Mouse (Mus musculus) adipocyte (in vitro differentiated cells): ENCODE measurements around the gene B230307C23Rik.
"Not testable (repeated sequence)": the region's sequence is repeated elsewhere in the genome, so short reads cannot be mapped to it uniquely, and the experiment has no call there.

Source experiments
- DNase-seq: peaks from one replicate; pipeline ENCODE4 v3.0.0-alpha.2; 2016; ENCODE audit warnings: low spot score

B230307C23Rik gene

DNA sequence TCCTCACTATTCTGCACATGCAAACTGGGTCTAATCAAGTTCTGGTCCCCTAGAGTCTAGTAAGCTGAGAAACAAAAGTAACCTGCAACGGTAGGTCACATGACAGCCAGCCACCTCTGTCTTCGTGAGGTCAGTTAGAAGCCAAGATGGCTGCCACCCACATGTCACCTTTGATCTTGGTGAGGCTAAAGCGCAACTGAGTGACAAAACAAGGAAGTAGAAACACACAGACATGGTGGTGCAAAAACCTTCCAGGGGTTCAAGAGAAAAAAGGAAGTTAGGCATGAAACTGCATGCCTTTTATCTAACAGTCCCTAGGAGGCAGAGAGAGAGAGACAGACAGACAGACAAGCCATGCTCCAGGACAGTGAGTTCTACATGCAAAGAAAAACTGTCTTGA, 25.0 kb downstream of the B230307C23Rik start:
- DNase-seq = no peak

GRCm38 (mm10) chr16:98022657-98023345, 25.7 kb downstream of the B230307C23Rik start:
- DNase-seq = peak; percentile 63

DNA sequence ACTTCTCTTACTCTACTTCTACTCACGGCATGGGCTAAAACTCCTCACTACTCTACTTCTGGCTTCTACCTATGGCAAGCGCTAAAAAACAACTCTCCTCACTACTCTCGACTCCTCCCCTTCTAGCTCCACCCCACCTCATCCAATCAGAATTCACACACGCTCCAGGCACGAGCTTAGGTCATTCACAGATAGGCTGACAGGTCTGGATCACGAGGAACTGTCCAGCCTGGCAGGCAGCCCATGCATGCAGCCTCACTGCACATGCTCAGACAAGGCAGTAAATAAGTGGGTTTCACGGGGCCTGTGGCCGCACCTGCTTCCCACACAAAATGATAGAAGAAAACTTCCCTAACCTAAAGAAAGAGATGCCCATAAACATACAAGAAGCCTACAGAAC, 29.1 kb downstream of the B230307C23Rik start:
- not testable (repeated sequence) for DNase-seq

GRCm38 (mm10) chr16:98034971-98035370, 37.9 kb downstream of the B230307C23Rik start:
- DNase-seq = not testable (repeated sequence)

GRCm38 (mm10) chr16:98041676-98042075, 44.6 kb downstream of the B230307C23Rik start:
- DNase-seq = peak; percentile 73

- DNase-seq = not testable (repeated sequence)
Measured at GRCm38 (mm10) chr16:98079382-98079781, 82.3 kb downstream of the B230307C23Rik start.

- peak; percentile 52 for DNase-seq
Measured at GRCm38 (mm10) chr16:98081140-98081539, 84.0 kb downstream of the B230307C23Rik start.
